Mouse (Mus musculus) heart, adult 8-10 months (tissue): ENCODE data around the gene Gm5426. TPM values are rescaled to one million over a fixed set of nuclear protein-coding genes. Genes with fewer than 3 reads are reported as not detected.
"Not testable (repeated sequence)": the region's sequence is repeated elsewhere in the genome, so short reads cannot be mapped to it uniquely, and the experiment has no call there.

Experiments used
- DNase-seq: peaks from one replicate; pipeline ENCODE4 v3.0.0; 2022; ENCODE audit warnings: low spot score
- total RNA-seq, 4 experiments: library from RNA; stranded (reverse); gene quantifications; 2 replicates each; pipeline ENCODE4 v1.2.4; 2022

The Gm5426 gene
- total RNA-seq, 4 experiments from 2014 or later = not detected

- no peak for DNase-seq
Observed at GRCm38 (mm10) chr10:96138585-96138984, 2.2 kb downstream of the Gm5426 start.

- DNase-seq = not testable (repeated sequence)
Observed at GRCm38 (mm10) chr10:96139274-96139673, 2.9 kb downstream of the Gm5426 start.

- no peak for DNase-seq
Observed at GRCm38 (mm10) chr10:96146578-96146977, 10.2 kb downstream of the Gm5426 start.

- no peak for DNase-seq
Observed at GRCm38 (mm10) chr10:96148250-96148699, 11.9 kb downstream of the Gm5426 start.

GRCm38 (mm10) chr10:96150401-96151116 is 14.2 kb downstream of the Gm5426 start:
- peak; percentile 24 for DNase-seq

GRCm38 (mm10) chr10:96153315-96153714 is 16.9 kb downstream of the Gm5426 start:
- DNase-seq = no peak

- DNase-seq = no peak
Observed at GRCm38 (mm10) chr10:96162975-96163706, 26.7 kb downstream of the Gm5426 start.

- no peak for DNase-seq
Observed at GRCm38 (mm10) chr10:96163791-96164190, 27.4 kb downstream of the Gm5426 start.

GRCm38 (mm10) chr10:96165260-96165659 is 28.9 kb downstream of the Gm5426 start:
- no peak for DNase-seq

- no peak for DNase-seq
Observed at GRCm38 (mm10) chr10:96168998-96169397, 32.6 kb downstream of the Gm5426 start.

GRCm38 (mm10) chr10:96171546-96171945 is 35.1 kb downstream of the Gm5426 start:
- DNase-seq = no peak

GRCm38 (mm10) chr10:96172964-96173363 is 36.6 kb downstream of the Gm5426 start:
- DNase-seq = no peak

GRCm38 (mm10) chr10:96173771-96174170 is 37.4 kb downstream of the Gm5426 start:
- DNase-seq = no peak

GRCm38 (mm10) chr10:96176916-96177315 is 40.5 kb downstream of the Gm5426 start:
- DNase-seq = no peak

- DNase-seq = no peak
Observed at GRCm38 (mm10) chr10:96180554-96181397, 44.4 kb downstream of the Gm5426 start.

GRCm38 (mm10) chr10:96181398-96181790 is 45.0 kb downstream of the Gm5426 start:
- DNase-seq = no peak

GRCm38 (mm10) chr10:96181883-96182628 is 45.7 kb downstream of the Gm5426 start:
- DNase-seq = peak; percentile 45

GRCm38 (mm10) chr10:96185026-96185425 is 48.6 kb downstream of the Gm5426 start:
- no peak for DNase-seq

GRCm38 (mm10) chr10:96185601-96186000 is 49.2 kb downstream of the Gm5426 start:
- DNase-seq = no peak
